Mouse (Mus musculus): ENCODE results near the gene Ube4a.

GRCm38 (mm10) chr9:44982081-44982480, 16.7 kb upstream of the Ube4a start:
- TF ChIP-seq EP300 (IDR thresholded peaks at IDR 0.05; ENCODE audit: insufficient read depth, low read depth, low read length) (no peak), POLR2A (IDR thresholded peaks at IDR 0.05; ENCODE audit: insufficient read depth, low read length) (no peak)

Measured in ES-Bruce4 (cell line).